Mouse (Mus musculus) testis, adult 2 months (tissue): ENCODE results near the gene Mamdc4.

Experiments
- CTCF ChIP-seq: fragments of 200-500 bp; IDR thresholded peaks from 2 replicates; pipeline ENCODE4 v1.5.1; 2012; ENCODE audit warnings: low read depth, mild to moderate bottlenecking, inconsistent platforms, low read length, moderate library complexity; ENCODE audit not compliant: control insufficient read depth, insufficient read depth, insufficient replicate concordance
- POLR2A ChIP-seq: fragments of 200-500 bp; IDR thresholded peaks from 2 replicates; pipeline ENCODE4 v1.6.1; 2012; ENCODE audit warnings: low read depth, mild to moderate bottlenecking, inconsistent platforms, low read length, moderate library complexity; ENCODE audit not compliant: control insufficient read depth

DNA sequence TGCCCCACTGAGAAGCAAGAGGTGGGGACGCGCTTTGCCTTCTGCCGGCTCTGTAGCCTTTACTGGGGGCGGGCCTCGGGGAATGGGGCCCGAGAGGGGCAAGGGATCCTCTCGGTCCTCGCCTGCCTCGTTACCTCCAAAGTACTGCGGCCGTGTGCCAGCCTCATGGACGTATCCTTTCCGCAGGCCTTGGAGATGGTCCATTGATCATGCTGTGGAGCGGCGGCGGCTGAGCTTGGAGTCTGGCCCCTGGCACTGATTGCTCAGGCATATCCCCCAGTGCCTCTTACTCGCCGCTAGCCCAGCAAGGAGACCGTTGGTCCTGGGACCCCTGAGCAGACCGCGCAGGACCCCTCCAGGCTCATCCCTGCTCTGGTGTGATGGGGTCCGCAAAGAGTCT is 41.8 kb upstream of the Mamdc4 start:
- no peak for TF ChIP-seq POLR2A
- TF ChIP-seq CTCF: no peak
